Mouse (Mus musculus) heart, adult 9 months (tissue): ENCODE data around the gene Myh9.

Experiments used
- DNase-seq, 2 experiments: peaks; one replicate each; pipeline ENCODE4 v3.0.0; 2022; ENCODE audit warnings: low spot score in 2 of 2

Gene Myh9

DNA sequence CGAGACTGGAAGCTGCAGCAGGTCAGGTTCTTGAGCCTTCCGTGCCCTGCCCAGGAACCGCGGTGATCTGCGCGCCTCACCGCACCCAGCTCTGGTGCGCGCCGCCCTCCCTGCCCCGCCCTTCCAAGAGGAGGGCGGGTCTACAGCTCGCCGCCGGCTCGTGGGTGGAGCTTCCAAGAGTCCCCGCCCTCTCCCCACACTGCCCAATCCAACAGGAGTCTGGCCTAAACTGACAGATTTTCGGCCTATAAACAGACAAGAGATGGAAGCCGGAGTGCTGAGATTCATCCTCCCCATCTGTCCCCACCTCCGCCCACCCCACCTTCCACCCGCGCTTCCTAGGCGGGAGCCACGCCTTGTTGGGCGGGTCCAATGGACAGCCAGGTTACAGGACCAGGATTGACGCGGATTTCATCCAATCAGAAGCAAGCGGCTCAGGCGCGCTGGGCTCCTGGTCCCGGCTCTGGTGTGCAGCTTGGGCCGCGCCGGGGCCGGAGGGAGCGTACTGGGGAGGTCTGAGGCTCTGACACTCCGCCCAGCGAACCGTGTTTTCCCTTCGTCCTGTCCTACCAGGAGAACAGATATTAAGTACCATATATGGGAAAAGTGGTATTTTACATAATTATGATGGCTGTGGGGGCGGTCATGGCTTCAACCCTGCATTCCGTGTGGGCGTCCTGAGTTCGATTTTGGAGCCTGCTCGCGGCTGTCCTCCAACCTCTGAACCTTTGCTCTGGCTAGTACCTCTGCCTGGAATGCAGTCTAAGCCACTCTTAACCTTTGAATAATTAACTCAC lies at the start of gene Myh9:
TSS of gene Myh9 (minus strand) at position 129 of the 797 bp plus-strand sequence.
- peak; percentile 100 for DNase-seq

DNA sequence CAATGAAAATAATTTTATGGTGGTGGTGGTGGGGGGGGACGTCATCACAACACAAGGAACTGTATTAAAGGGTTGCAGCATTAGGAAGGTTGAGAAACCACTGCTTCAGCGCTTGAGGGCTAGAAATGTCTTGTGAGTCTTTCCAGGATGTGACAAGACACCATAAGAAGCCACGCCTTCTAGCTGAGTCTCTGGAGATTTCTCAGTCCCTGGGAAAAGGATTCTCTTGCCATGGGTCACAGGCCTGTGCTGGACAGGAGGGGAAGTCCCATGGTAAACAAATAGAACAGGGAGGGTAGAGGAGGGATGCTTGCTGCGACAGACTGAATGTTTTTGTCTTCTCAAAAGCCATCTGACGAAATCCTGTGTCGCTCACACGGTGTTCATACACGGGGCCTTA lies 49.8 kb upstream of the Myh9 start:
- DNase-seq, result peak; percentile 44 to 58

DNA sequence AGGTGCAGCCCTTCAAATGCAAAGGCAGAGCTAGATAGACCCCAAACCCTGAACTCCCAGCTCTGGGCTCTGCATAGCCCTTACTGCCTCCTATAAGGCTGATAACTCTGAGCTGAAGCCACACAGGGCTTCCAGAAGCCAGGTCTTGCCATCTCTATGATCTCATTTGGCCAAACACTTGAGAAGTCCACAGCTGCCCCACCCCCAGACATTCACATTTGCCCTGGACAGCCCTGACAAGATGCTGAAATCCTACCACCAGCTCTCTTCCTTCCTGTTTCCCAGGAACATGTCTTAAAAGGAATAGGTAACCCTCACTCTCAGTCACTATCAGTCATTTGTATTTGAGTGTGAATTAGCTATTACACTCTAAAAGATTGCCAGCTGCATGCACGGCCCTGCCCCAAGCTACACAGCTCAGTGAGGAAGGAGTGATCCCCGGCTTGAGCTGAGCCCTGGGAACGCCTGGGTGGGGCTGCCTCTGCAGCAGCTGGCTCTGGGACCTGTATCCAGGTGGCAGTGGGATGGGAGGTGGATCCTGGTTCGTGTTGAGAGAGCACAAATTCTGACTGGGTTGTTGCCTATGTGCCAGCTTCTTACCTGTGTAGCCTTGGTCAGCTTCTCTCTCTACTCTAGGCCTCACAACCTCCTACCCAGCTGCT lies 47.9 kb upstream of the Myh9 start:
- DNase-seq, result no peak

DNA sequence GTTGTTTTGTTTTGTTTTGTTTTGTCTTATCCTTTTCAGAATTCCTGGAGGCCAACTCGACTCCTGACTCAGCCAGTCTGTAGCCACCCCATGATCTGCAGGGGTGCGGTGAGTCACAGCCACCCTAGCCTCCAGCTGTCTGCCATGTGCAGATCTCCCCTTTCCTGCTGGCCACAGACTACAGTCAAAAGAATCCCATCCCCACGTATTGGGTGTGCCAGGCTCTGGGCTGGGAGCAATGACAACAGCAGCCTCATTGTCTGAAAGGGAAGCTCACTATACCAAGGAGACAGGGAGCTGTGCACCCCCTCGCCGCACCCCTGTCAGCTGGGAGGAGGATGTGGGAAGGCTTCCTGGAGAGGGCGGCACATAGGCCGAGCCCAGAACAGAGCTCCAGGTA lies 46.3 kb upstream of the Myh9 start:
- no peak for DNase-seq

DNA sequence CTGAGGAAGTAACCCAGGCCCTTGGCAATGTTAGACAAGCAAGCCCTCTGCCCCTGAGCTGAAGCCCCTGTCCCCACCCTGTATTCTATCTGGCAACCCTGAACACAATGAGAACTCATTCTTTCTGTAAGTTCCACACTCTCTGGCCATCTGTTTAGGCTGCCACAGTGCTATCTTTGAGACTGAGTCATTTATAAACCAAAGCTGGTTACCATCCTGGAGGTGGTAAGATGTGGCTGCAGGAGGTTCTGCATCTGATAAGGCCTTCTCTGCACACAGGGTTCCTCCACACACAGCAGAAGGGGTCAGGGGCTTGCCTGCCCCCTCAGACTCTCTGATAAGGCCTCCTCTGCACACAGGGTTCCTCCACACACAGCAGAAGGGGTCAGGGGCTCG lies 45.1 kb upstream of the Myh9 start:
- DNase-seq, result no peak

DNA sequence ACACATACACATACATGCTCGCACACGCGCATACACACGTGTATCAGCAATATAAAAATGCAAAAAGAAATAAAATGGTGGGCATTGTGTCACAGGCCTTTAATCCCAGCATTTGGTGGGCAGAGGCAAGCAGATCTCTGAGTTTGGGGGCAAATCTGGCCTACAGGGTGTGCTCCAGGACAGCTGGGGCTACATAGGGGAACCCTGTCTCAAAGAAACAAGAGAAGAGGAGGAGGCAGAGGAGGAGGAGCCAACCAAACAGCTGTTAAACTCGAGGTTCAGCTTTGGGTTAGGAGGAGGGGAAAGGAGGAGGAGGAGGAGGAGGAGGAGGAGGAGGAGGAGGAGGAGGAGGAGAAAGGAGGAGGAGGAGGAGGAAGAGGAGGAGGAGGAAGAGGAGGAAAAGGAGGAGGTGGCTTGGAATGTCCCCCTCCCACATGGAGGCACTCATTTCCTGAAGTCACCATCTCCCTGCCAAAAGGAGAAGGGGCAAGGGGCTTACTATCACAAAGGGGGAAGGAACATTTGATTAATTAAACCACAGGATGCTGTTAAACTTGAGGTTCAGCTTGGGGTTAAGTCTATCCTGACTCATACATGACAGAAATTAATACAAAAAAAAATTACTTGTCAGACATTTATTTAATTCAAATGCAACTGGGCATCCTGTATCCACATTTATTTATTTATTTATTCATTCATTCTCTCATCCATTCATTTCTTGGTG lies 44.6 kb upstream of the Myh9 start:
- DNase-seq, result no peak

DNA sequence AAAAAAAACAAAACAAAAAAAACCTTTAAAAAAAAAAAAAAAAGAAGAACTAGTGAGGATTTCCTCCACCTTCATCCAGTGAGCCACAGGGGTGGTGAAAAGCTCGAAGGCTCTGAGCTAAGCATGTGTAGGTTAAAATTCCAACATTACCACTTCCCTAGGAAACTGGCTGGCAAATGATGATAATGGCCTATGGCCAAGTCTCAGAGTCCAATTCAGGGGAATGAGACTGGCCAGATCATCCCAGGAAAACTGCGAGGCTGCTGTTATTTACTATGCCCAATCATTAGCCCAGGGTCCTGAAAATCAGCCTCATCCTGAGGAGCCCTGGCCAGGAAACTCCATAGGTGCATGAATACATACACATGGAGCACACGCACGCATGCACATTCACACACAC lies 44.0 kb upstream of the Myh9 start:
- no peak for DNase-seq

DNA sequence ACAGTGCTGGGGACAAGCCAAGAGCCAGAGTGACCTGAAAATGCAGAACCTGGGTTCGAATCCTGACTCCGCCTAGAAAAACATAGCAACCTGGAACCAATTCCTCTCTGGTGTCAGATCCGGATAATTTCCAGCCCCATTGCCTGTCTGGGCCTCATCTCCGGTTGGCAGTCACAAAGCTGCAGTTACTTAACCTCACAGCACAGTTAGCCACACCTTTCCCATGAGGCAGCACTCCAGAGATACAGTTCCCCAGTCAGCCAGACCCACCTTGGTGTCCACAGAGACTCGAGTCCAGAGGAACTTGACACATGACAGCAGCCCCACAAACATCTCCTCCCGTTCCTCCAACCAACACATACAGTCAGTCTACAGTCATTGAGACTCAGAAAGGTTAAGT lies 43.2 kb upstream of the Myh9 start:
- no peak for DNase-seq

DNA sequence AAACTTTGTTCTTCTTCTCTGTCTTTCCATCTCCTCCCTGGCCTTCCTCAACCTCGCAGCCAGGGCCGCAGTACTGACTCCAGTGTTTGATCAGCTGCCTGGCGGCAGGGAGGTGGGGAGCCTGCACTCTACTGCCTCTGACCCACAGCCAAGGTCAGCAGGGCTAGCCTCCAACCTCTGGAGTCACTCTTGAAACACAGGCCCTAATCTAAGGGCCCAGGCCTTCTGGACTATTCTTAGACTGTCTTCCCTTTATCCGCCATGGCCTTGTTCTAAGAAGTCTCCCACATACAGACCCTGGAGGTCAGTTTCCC lies 41.7 kb upstream of the Myh9 start:
- no peak for DNase-seq

DNA sequence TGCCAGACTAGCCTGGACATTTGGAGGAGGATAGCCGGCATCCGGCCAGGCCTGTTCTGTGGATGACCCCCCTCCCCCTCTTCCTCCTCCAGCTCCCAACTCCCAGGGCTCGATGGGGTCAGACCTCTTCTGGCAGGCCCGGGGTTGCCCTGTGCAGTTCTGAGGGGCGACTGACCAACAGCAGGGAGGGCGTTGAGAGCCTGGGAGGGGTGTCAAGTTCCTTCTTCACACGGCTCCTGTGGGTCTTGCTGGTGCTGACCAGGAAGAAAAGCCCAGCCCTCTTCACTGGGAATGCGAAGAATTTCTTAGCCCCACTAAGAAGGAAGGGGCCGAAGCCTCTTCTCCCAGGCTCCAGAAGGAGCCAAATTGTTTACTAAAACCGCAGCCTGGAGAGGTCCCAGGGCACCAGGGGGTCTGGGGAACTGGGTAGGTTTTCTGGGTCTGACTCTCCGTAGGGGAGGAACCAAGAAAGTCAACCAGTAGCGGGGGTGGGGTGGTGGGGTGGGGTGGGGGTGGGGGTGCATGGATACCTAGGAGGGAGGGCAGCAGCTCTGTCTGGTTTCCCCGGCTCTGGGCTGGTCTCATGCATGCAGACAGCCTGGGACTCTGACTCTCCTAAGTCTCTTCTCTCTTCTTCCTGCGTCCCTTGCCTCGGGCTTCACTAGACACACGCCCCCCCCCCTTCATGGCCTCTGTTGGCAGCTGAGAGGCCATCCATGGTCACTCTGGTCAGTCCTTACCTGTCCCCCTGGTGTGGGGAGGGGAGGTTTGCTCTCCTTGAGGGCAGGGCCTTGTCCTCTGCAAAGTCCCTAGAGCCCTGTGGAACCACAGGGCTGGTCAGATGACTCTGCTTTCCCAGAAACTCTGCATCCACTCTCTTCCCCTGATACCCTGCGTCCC lies 41.1 kb upstream of the Myh9 start:
- DNase-seq, result no peak

DNA sequence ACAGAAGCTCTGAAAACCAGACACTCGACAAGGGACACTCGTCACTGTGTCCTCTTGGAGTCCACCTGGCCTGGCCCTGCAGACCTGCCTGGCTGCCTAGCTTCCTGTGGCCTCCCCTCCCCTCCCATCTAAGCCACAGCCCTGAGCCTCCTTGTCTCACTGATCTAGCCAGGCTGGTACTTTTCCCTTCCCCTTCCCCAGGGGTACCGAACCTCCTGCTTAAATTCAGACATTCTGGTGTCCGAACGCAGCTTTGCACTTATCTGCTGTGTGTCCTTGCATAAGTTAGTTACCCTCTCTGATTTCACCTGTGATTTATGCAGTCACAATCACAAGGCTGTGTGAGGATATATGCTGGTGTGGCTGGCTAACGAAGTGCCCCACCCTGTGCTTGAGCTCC lies 40.3 kb upstream of the Myh9 start:
- DNase-seq, result no peak

DNA sequence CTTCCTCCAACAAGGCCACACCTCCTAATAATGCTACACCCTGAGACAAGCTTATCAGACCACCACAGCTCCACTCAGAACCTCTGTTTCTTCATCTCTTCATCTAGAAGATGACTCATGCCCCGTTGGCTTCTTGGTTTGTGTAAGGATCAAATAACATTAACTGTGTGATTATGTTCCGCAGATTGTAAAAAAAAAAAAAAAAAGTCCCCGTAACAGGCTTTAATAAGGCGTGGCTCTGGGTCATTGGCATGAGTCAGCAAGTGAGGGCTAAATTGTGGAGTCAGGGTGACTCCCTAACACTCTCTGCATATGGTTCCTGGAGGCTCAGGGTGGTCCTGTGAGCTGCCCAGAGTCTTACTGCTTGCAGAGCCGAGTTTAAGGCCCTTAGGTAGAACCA lies 39.7 kb upstream of the Myh9 start:
- DNase-seq, result no peak

DNA sequence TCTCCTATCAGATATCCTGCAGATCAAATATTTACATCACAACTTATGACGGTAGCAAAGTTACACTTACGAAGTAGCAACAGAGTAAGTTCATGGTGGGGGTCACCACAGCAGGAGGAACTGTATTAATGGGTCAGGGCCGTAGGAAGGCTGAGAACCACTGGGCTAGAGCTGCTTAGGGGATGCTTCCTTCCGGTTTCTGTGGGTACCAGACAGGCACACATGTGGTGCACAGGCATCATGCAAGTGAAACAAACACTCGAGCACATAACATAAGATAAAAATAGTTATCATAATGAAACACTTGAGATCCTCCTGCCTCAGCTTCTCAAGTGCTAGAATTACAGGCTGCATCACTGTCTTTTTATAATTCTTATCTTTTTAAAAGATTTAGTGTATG lies 38.8 kb upstream of the Myh9 start:
- DNase-seq, result no peak

DNA sequence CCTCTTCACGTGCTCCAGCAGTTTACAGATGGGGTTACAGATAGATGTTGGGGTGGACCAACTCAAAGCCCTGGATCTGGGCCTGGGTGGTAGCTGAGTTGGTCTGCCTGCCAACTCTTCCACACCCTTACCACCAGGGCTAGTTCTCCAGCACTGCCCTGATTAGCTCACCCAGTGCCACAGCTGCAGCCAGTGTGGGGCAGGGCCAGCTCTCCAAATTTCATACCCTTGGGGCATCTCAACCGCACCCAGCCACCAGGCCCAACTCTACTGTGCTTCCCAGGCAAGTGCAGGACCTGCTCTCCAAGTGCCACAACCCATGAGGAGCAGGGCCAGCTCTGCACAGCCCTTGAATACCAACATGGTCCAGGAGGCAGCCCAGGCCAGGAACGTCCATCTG lies 37.8 kb upstream of the Myh9 start:
- no peak for DNase-seq

DNA sequence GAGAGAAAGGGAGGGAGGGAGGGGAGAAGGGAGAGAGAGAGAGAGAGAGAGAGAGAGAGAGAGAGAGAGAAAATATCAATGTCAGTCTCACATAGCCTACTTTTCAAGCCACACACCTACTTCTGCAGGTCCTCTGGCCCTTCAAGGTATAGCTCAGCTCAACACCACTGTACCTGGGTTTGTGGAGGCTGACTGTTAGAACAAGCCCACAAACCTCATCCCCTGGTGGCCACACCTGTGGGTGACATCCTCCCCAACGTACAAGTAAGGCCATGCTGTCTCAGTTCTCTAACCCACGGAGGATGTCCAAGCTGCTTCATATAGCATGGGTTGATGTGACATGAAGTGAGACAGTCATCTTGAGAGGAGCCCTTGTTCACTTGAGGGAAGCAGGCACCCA lies 35.2 kb upstream of the Myh9 start:
- no peak for DNase-seq

DNA sequence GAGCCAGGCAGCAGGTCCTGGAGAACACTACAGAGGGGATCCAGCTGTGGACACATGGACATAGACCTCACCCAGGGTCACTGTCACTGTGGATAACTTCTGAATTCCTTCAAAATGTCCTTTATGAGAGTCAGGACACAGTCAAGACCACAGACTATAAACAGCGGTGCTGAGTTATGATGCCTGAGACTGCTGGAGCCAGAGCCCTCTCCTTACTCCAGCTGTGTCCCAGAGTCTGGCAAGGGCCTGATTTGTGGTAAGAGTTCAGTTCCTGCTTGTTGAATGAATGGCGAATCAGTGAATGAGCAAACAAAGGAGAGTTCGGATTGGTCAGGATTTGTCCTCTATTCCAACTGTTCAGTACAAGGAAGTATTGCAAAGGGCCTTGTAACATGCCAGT lies 34.7 kb upstream of the Myh9 start:
- DNase-seq, result no peak

DNA sequence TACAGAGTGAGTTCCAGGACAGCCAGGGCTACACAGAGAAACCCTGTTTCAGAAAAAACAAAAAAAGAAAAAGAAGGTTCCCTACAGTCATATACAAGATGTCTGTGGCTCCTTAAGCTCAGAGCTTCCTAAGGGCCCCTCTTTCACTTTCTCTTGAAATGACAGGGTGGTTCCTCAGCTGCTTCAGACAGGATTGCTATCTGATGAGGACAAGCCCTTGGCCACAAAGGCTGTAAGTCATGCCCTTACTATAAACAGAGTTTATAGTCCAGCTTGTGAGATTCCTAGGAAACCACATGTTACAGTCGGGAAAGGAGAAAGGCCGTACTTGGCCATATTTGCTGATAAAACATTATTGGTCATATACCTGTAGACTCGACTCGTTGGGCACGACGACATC lies 34.0 kb upstream of the Myh9 start:
- no peak for DNase-seq

DNA sequence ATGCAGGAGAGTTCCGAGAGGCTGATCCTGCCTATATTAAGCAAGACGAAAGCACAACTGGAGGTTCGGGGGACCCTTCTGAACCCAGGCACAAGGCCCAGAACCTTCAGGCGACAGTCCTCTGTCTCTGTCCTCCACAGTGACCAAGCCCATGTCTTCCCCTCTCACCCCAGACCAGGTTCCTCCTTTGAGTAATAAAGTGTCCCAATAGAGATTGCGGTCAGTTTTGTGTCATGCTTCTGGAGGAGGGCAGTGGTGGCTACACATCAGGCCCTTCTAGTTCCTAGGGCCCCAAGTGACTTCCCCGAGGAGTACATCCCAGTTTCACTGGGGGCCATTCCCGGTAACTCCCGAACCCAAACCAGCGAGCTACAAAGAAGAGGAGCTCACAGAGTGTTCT lies 32.8 kb upstream of the Myh9 start:
- no peak for DNase-seq

DNA sequence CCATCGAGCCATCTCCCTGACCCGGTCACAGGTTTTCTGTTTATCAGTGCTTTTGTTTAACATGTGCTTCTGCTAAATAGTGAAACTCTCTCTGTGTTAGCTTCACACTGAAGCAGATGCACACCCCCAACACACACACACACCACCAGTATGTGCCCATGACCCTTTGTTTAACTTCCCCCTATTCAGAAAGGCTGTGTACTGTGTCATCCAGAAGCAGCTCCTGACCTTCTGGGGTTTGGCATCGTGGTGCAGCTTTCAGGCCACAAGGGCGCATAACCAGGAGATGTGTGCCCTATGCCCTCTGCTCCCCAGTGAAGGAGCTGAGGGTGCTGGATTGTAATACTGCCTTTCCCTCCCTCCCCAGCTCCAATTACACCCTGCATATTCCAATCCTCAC lies 32.3 kb upstream of the Myh9 start:
- no peak for DNase-seq

DNA sequence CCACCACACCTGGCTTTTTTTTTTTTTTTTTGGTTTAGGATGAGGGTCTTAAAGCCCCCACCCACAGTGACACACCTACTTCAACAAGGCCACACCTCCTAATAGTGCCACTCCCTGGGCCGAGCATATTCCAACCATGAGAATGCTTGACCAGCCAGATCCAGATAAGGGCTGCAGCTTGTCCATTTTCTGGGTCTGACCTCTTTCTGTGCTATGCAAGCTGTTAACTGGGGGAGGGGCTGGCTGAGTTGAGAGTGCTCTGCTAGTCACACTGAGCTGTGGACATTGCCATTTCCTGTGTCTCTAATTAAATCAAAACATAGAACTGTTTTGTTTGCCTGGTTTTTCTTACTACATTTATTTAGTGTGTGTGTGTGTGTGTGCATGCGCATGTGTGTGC lies 31.6 kb upstream of the Myh9 start:
- DNase-seq, result no peak

DNA sequence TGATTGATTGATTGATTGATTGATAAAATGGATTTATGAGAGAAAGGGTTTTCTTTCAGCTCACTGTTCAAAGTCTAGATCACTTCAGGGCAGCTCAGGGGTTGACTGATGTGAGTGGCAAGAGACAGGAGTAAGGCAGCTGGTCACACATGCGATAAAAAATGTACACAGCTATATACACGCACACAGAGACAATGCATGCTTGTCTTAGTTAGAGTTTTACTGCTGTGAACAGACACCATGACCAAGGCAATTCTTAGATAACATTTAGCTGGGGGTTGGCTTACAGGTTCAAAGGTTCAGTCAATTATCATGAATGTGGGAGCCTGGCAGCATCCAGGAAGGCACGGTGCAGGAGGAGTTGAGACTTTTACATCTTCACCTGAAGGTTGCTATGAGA lies 31.0 kb upstream of the Myh9 start:
- DNase-seq, result no peak

DNA sequence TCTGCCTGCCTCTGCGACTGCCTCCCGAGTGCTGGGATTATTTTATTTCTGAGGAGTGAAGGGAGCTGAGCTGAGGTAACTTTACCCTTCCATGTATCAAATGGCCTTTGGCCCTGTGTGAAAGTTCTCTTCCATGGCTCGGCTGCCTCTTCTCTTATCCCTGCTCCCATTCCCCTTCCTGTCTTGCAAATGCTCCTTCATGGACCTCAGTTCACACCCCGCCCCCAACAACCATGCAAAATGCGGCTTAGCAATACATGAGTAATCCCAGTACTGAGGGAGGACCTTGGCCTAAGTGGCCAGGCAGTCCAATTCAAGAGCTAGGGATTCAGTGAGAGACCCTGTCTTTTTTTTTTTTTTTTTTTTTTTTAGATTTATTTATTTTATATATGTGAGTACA lies 26.4 kb upstream of the Myh9 start:
- no peak for DNase-seq
